Mouse (Mus musculus): Measurements from ENCODE around the gene Mypop. TPM values are rescaled to one million over a fixed set of nuclear protein-coding genes. Genes with fewer than 3 reads are reported as not detected.

The Mypop gene
- polyA plus RNA-seq, 1 experiment, result 1.0 TPM

GRCm38 (mm10) chr7:19012025-19012621 is 21.1 kb downstream of the Mypop start:
- H3K27ac ChIP-seq (ENCODE audit: insufficient read depth, low read depth, low read length), result no peak overlapping the region
- no peaks in the 10 kb centered on the region for H3K4me1 ChIP-seq (ENCODE audit: control insufficient read depth, insufficient read depth, low read length)
- H3K4me3 ChIP-seq (ENCODE audit: insufficient read depth, low read length), result no peak overlapping the region
- TF ChIP-seq CTCF (IDR thresholded peaks at IDR 0.05; ENCODE audit: low read depth, low read length), result no peak
- TF ChIP-seq POLR2A (IDR thresholded peaks at IDR 0.05; ENCODE audit: borderline replicate concordance, low read depth, low read length), result no peak

- Histone ChIP-seq H3K27ac (ENCODE audit: insufficient read depth, low read depth, low read length) (no peak overlapping the region), H3K4me1 (ENCODE audit: control insufficient read depth, insufficient read depth, low read length) (no peaks in the 10 kb centered on the region), H3K4me3 (ENCODE audit: insufficient read depth, low read length) (no peak overlapping the region)
- TF ChIP-seq CTCF (IDR thresholded peaks at IDR 0.05; ENCODE audit: low read depth, low read length) (no peak), POLR2A (IDR thresholded peaks at IDR 0.05; ENCODE audit: borderline replicate concordance, low read depth, low read length) (no peak)
Measured at GRCm38 (mm10) chr7:19012882-19013281, 21.8 kb downstream of the Mypop start.

GRCm38 (mm10) chr7:19014452-19014851 is 23.4 kb downstream of the Mypop start:
- Histone ChIP-seq H3K4me3 (ENCODE audit: insufficient read depth, low read length) (no peak overlapping the region), H3K4me1 (ENCODE audit: control insufficient read depth, insufficient read depth, low read length) (no peaks in the 10 kb centered on the region), H3K27ac (ENCODE audit: insufficient read depth, low read depth, low read length) (no peak overlapping the region)
- TF ChIP-seq POLR2A (IDR thresholded peaks at IDR 0.05; ENCODE audit: borderline replicate concordance, low read depth, low read length) (no peak), CTCF (IDR thresholded peaks at IDR 0.05; ENCODE audit: low read depth, low read length) (no peak)

- TF ChIP-seq CTCF (IDR thresholded peaks at IDR 0.05; ENCODE audit: low read depth, low read length) (no peak), POLR2A (IDR thresholded peaks at IDR 0.05; ENCODE audit: borderline replicate concordance, low read depth, low read length) (no peak)
- no peak overlapping the region for H3K4me3 ChIP-seq (ENCODE audit: insufficient read depth, low read length)
- H3K4me1 ChIP-seq (ENCODE audit: control insufficient read depth, insufficient read depth, low read length), result no peaks in the 10 kb centered on the region
- no peak overlapping the region for H3K27ac ChIP-seq (ENCODE audit: insufficient read depth, low read depth, low read length)
Measured at GRCm38 (mm10) chr7:19016042-19016441, 25.0 kb downstream of the Mypop start.

- Histone ChIP-seq H3K4me3 (ENCODE audit: insufficient read depth, low read length) (no peak overlapping the region), H3K27ac (ENCODE audit: insufficient read depth, low read depth, low read length) (no peak overlapping the region), H3K4me1 (ENCODE audit: control insufficient read depth, insufficient read depth, low read length) (no peaks in the 10 kb centered on the region)
- TF ChIP-seq POLR2A (IDR thresholded peaks at IDR 0.05; ENCODE audit: borderline replicate concordance, low read depth, low read length) (no peak), CTCF (IDR thresholded peaks at IDR 0.05; ENCODE audit: low read depth, low read length) (no peak)
Measured at GRCm38 (mm10) chr7:19017909-19018308, 26.9 kb downstream of the Mypop start.

GRCm38 (mm10) chr7:19021048-19021447 is 30.0 kb downstream of the Mypop start:
- Histone ChIP-seq H3K4me3 (ENCODE audit: insufficient read depth, low read length) (no peak overlapping the region), H3K4me1 (ENCODE audit: control insufficient read depth, insufficient read depth, low read length) (peaks cover 7% of the 10 kb centered on the region; the same call in 1 of the 2 replicates), H3K27ac (ENCODE audit: insufficient read depth, low read depth, low read length) (no peak overlapping the region)
- TF ChIP-seq POLR2A (IDR thresholded peaks at IDR 0.05; ENCODE audit: borderline replicate concordance, low read depth, low read length) (no peak), CTCF (IDR thresholded peaks at IDR 0.05; ENCODE audit: low read depth, low read length) (no peak)

- Histone ChIP-seq H3K4me1 (ENCODE audit: control insufficient read depth, insufficient read depth, low read length) (peaks cover 17% of the 10 kb centered on the region), H3K4me3 (ENCODE audit: insufficient read depth, low read length) (no peak overlapping the region), H3K27ac (ENCODE audit: insufficient read depth, low read depth, low read length) (no peak overlapping the region)
- TF ChIP-seq CTCF (IDR thresholded peaks at IDR 0.05; ENCODE audit: low read depth, low read length) (no peak), POLR2A (IDR thresholded peaks at IDR 0.05; ENCODE audit: borderline replicate concordance, low read depth, low read length) (no peak)
Measured at GRCm38 (mm10) chr7:19022189-19022958, 31.3 kb downstream of the Mypop start.

- peak within 1 kb of the TSS; percentile 98 for H3K4me3 ChIP-seq (ENCODE audit: insufficient read depth, low read length)
- TF ChIP-seq CTCF (IDR thresholded peaks at IDR 0.05; ENCODE audit: low read depth, low read length) (0 out of 2 replicates have a peak, but pooled peaks have one; percentile 14), POLR2A (IDR thresholded peaks at IDR 0.05; ENCODE audit: borderline replicate concordance, low read depth, low read length) (no peak)
- no peak within 1 kb of the TSS for H3K27ac ChIP-seq (ENCODE audit: insufficient read depth, low read depth, low read length)
- peaks cover 25% of the 10 kb centered on the region for H3K4me1 ChIP-seq (ENCODE audit: control insufficient read depth, insufficient read depth, low read length)
Measured at GRCm38 (mm10) chr7:19023357-19023814, 32.3 kb downstream of the Mypop start, which contains the start of gene Foxa3. TSS of gene Foxa3 (minus strand) at chr7:19023538.

GRCm38 (mm10) chr7:19024096-19024506 is 33.1 kb downstream of the Mypop start, which contains the start of gene Sympk:
TSS of gene Sympk (plus strand) at chr7:19024377.
- Histone ChIP-seq H3K27ac (ENCODE audit: insufficient read depth, low read depth, low read length) (peak within 1 kb of the TSS; percentile 22), H3K4me1 (ENCODE audit: control insufficient read depth, insufficient read depth, low read length) (peaks cover 30% of the 10 kb centered on the region), H3K4me3 (ENCODE audit: insufficient read depth, low read length) (peak within 1 kb of the TSS; percentile 98)
- TF ChIP-seq CTCF (IDR thresholded peaks at IDR 0.05; ENCODE audit: low read depth, low read length), result no peak
- no peak for TF ChIP-seq POLR2A (IDR thresholded peaks at IDR 0.05; ENCODE audit: borderline replicate concordance, low read depth, low read length)
